Mouse (Mus musculus) liver, embryonic 16.5 days (tissue): Measurements from ENCODE around the gene Wdr78. TPM values are rescaled to one million over a fixed set of nuclear protein-coding genes. Genes with fewer than 3 reads are reported as not detected.

ENCODE experiments used
- ATAC-seq: fragments of 200-750 bp; cut with Nextera tagmentation; 2 replicates; pipeline ENCODE4 v1.8.0; 2017; ENCODE audit warnings: low read depth, mild to moderate bottlenecking, moderate number of reproducible peaks, moderate library complexity
- H3K27ac ChIP-seq: fragments of 300-500 bp; sonication (generic); 2 replicates; pipeline ENCODE4 v1.5.1; 2014; ENCODE audit warnings: mild to moderate bottlenecking, low read length
- H3K27me3 ChIP-seq: fragments of 300-500 bp; sonication (generic); 2 replicates; pipeline ENCODE4 v1.6.1; 2014; ENCODE audit warnings: low read depth, low read length, mixed read lengths; ENCODE audit not compliant: control insufficient read depth, insufficient read depth
- H3K36me3 ChIP-seq: fragments of 300-500 bp; sonication (generic); 2 replicates; pipeline ENCODE4 v1.6.1; 2014; ENCODE audit warnings: mild to moderate bottlenecking; ENCODE audit not compliant: control insufficient read depth, insufficient read depth
- H3K4me1 ChIP-seq: fragments of 300-500 bp; sonication (generic); 2 replicates; pipeline ENCODE4 v1.6.1; 2014; ENCODE audit warnings: low read depth, low read length, mixed read lengths; ENCODE audit not compliant: control insufficient read depth
- H3K4me2 ChIP-seq: fragments of 300-500 bp; sonication (generic); 2 replicates; pipeline ENCODE4 v1.6.1; 2014; ENCODE audit warnings: low read depth, low read length, mixed read lengths
- H3K4me3 ChIP-seq: fragments of 300-500 bp; sonication (generic); 2 replicates; pipeline ENCODE4 v1.5.1; 2014; ENCODE audit warnings: low read depth, mild to moderate bottlenecking, low read length
- H3K9ac ChIP-seq: fragments of 300-500 bp; sonication (generic); 2 replicates; pipeline ENCODE4 v1.6.1; 2014; ENCODE audit warnings: low read depth, low read length
- H3K9me3 ChIP-seq: fragments of 300-500 bp; sonication (generic); replicated peaks from 2 replicates; pipeline ENCODE4 v1.6.1; 2016; ENCODE audit warnings: low read length; ENCODE audit not compliant: control insufficient read depth
- WGBS: fragments of 180-500 bp; shearing (Covaris S2); extraction: QIAGEN DNeasy Blood & Tissue Kit; methylation state at CpG from one replicate; pipeline ENCODE4 v1.1.7; 2014; ENCODE audit not compliant: insufficient replicate concordance; 5-methylcytosine and 5-hydroxymethylcytosine counted together
- polyA plus RNA-seq: library from polyadenylated mRNA; unstranded; fragments of >200 nt; fragmentation: Nextera tagmentation; extraction: Ambion mirVana; gene quantifications from 2 replicates; pipeline ENCODE4 v1.2.1, GENCODE M21; 2015

Gene Wdr78
- polyA plus RNA-seq, 1 experiment from 2014 or later = 0.31 TPM

DNA sequence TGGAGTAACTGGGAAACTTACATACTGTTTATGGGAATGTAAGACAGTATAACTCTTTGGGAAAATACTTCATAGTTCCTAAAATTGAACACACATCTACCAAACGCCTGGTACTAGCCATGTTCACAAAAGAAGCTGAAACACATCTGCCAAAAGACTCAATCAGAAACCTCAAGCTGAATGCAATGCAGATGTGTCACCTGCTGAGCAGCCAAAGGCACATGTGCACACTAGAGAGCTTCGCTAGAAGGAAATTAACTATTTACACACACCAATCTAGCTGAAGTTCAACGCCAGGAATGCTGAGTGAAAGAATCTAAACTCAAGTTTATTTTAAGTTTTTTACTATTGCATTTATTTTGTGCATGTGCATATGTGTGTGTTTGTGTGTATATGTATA is 43.7 kb downstream of the Wdr78 start:
- Histone ChIP-seq H3K9ac (no peak overlapping the region), H3K4me1 (no peaks in the 10 kb centered on the region), H3K36me3 (no peaks in the 10 kb centered on the region), H3K9me3 (no peaks in the 10 kb centered on the region), H3K27ac (no peak overlapping the region), H3K4me2 (no peak overlapping the region), H3K27me3 (no peaks in the 10 kb centered on the region), H3K4me3 (no peak overlapping the region)
- 64% methylated on average over 3 of the region's 3 CpGs for WGBS
- no peak for ATAC-seq

DNA sequence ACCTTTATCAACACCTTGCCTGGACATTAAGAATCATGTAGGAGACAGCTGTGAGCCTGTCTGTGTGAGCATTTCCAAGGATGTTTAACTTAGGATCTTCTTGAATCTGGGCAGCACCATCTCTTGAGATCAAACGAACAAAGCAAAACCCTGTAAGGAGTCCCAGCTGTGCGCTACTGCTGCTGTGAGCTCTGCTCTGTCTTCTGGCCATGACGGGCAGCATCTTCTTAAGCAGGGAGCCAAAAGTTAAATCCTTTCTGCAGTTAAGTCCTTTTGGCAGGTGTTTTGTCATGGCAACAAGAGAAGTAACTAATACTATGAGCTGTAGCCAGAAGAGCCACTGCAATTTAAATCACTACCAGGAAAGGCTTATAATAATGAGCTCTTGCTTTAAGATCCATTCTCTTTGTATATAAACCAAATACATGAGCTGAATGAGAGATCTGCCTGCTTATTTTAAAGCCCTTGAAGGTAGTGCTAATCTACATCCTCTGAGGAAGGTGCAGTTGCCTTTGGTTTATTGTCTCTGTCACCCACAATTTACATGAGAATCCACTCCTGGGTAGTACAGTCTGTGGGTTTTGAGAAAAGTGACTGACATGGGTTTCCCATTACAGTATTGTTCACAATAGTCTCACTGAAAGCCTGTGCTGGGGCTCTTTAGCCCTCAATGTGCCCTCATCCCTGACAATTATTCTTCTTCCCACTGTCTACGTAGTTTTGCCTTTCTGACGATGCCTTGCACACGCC is 46.3 kb downstream of the Wdr78 start:
- no peak for ATAC-seq
- 69% methylated on average over 6 of the region's 6 CpGs for WGBS
- H3K9me3 ChIP-seq = no peaks in the 10 kb centered on the region
- H3K4me1 ChIP-seq = no peaks in the 10 kb centered on the region
- no peak overlapping the region for H3K4me3 ChIP-seq
- H3K27ac ChIP-seq = no peak overlapping the region
- no peak overlapping the region for H3K4me2 ChIP-seq
- H3K27me3 ChIP-seq = no peaks in the 10 kb centered on the region
- H3K9ac ChIP-seq = no peak overlapping the region
- no peaks in the 10 kb centered on the region for H3K36me3 ChIP-seq

DNA sequence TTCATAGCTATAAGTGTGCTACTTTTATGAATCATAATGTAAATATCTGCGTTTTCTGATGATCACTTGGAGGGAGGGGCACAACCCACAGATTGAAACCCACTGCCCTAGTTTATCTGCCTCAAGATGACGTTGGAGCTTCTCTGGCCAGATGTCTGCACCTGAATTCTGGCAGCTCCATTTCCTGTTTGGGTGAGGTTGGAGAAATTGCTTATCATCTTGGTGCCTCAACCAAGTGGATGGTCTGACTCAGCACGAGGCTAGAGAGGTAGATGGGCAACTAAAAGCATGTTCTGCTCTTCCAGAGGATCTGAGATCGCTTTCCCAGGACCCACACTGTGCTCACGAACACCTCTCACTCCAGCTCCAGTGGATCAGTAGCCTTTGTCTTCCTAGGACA is 49.4 kb downstream of the Wdr78 start:
- H3K4me2 ChIP-seq = no peak overlapping the region
- H3K27me3 ChIP-seq = no peaks in the 10 kb centered on the region
- no peak overlapping the region for H3K9ac ChIP-seq
- no peak for ATAC-seq
- no peaks in the 10 kb centered on the region for H3K4me1 ChIP-seq
- H3K9me3 ChIP-seq = no peaks in the 10 kb centered on the region
- WGBS = 37% methylated on average over 5 of the region's 5 CpGs
- no peaks in the 10 kb centered on the region for H3K36me3 ChIP-seq
- H3K27ac ChIP-seq = no peak overlapping the region
- no peak overlapping the region for H3K4me3 ChIP-seq

DNA sequence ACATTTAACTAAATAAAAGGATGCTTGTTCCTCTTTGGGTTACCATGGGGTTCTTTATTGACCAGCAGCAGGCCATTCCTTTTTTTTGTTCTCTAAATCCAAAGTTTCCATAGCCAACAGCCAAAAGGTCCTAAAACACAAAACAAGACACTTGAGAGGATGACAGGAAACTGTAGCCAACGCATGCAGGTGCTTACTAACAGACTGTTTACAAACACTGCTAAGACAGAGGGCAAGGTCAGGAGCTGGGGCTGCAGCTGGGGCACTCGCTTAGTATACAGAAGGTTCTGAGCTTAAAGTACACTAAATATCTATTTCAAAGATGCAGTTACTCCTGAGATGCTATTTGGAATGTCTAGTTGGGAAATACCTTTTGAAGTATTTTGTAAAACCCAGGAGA is 49.9 kb downstream of the Wdr78 start:
- Histone ChIP-seq H3K27ac (no peak overlapping the region), H3K9me3 (no peaks in the 10 kb centered on the region)

DNA sequence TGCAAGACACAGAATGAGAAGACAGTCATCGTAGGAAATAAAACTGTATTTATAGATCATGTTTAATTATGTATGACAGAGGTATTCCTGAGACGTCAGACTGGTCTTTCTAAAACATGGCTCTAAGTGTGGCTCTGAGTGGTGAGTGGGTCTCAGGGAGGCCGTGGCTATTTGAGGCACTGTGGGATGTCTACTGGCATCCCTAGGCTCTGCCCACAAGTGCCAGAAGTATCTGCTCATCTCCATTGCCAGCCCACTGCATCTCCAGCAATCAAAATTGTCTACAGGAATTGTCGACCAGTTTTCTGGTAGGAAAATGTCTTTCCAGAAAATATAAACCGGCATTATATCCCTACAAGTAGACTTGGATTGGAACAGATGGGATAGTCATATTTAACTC is 57.4 kb downstream of the Wdr78 start:
- Histone ChIP-seq H3K4me1 (no peaks in the 10 kb centered on the region), H3K27me3 (no peaks in the 10 kb centered on the region), H3K4me3 (no peak overlapping the region), H3K9me3 (no peaks in the 10 kb centered on the region), H3K36me3 (no peaks in the 10 kb centered on the region), H3K27ac (no peak overlapping the region), H3K9ac (no peak overlapping the region), H3K4me2 (no peak overlapping the region)
- WGBS = 66% methylated on average over 5 of the region's 5 CpGs
- no peak for ATAC-seq

More for the DNA sequence above, 49.9 kb downstream of the Wdr78 start:
- Histone ChIP-seq H3K4me1 (no peaks in the 10 kb centered on the region), H3K27me3 (no peaks in the 10 kb centered on the region), H3K36me3 (no peaks in the 10 kb centered on the region), H3K4me3 (no peak overlapping the region), H3K4me2 (no peak overlapping the region), H3K9ac (no peak overlapping the region)
- ATAC-seq = no peak
- 57% methylated on average over 2 of the region's 2 CpGs for WGBS

DNA sequence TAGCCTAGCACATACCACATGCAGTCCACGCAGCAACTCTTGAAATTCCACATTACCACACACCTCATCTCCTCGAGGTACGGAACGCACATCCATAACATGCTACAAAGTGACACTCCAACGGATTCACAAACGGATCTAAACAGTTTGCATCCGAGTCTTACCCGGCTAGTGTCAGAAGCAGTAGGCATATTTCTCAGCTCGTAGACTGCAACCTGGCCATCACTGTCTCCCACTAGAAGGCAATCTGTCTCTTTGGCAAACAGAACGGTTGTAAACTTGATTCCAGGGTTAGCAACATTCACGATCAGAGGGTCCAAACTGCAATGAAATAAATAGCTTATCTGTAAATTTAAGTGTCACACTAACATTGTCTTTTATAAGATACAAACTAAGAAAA is 66.3 kb downstream of the Wdr78 start:
- Histone ChIP-seq H3K9ac (no peak overlapping the region), H3K36me3 (no peaks in the 10 kb centered on the region), H3K4me2 (no peak overlapping the region), H3K4me3 (no peak overlapping the region), H3K27ac (no peak overlapping the region), H3K27me3 (no peaks in the 10 kb centered on the region), H3K9me3 (no peaks in the 10 kb centered on the region), H3K4me1 (no peaks in the 10 kb centered on the region)
- 74% methylated on average over 11 of the region's 11 CpGs for WGBS
- ATAC-seq = no peak

DNA sequence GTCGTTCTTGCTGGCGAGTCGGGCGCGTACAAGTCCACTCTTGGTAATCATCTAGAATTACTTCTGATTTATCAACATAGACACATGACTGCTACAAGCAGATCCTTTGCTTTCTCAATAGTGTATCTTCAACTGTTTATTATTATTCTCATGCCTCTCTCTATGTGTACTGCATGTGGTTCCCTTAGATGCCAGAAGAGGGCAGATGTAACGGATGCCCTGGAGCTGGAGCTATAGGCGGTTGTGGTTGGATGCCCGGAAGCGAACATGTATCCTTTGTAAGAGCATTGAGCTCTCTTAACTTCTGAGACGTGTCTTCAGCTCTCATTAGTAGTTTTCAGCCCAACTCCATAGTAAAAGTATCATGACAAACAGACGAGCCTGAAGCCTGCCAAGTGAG is 71.4 kb downstream of the Wdr78 start:
- no peaks in the 10 kb centered on the region for H3K27me3 ChIP-seq
- 81% methylated on average over 11 of the region's 11 CpGs for WGBS
- no peak for ATAC-seq
- no peak overlapping the region for H3K27ac ChIP-seq
- H3K9me3 ChIP-seq = no peaks in the 10 kb centered on the region
- H3K4me2 ChIP-seq = no peak overlapping the region
- H3K4me3 ChIP-seq = no peak overlapping the region
- no peaks in the 10 kb centered on the region for H3K4me1 ChIP-seq
- H3K36me3 ChIP-seq = no peaks in the 10 kb centered on the region
- no peak overlapping the region for H3K9ac ChIP-seq

DNA sequence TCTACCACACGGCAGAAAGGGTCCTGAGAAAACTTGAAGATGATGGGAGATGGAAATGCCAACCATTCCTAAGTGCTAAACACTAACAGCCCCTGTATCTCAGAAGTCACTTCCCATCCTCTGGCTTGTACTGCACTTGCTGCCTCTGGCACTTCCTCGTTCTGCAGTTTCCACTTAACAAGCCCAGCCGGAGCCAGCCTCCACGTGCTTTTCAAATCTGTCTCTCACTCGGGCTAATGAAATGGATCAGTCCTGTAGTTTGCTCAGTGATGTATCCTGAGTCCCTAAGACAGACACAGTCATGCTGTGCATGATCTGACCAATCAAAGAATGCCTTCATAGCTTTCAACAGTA is 74.5 kb downstream of the Wdr78 start:
- no peak overlapping the region for H3K9ac ChIP-seq
- H3K4me1 ChIP-seq = no peaks in the 10 kb centered on the region
- H3K4me3 ChIP-seq = no peak overlapping the region
- H3K27ac ChIP-seq = no peak overlapping the region
- H3K4me2 ChIP-seq = no peak overlapping the region
- 21% methylated on average over 5 of the region's 5 CpGs for WGBS
- no peak for ATAC-seq
- no peaks in the 10 kb centered on the region for H3K36me3 ChIP-seq
- no peaks in the 10 kb centered on the region for H3K27me3 ChIP-seq
- no peaks in the 10 kb centered on the region for H3K9me3 ChIP-seq

DNA sequence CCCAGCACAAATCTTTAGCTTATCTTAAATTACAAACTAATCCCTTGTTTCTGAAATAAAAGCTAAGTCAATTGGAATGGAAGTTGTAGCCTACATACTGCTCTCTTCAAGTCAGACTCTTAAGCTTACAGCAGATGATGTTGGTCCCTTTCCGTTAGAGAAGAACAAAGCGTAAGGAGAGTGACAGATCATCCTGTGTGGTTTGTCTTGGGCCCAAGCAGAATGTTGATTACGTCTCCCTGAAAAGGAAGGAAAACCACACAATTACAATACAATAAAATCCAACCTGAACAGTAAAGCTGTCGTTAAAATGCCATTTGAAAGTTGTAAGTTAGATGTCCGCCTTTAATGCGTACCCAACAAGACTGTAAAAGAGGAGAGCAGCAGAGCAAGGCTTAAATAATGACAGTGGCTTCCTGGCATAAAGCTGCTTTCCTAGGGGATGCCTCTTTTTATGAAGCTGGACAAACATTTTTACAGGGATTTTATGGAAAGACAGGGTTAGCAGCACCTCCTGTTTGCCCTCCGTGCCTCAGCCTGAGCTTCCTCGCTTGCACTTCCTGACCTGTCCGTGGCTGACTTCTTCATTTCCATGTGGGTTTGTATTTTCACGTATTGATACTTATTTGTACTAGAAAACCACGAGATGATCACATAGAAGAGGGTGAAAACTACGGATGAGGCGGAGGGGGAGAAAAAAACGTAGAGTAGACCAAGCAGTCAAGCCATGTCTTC is 75.1 kb downstream of the Wdr78 start:
- no peaks in the 10 kb centered on the region for H3K4me1 ChIP-seq
- no peaks in the 10 kb centered on the region for H3K27me3 ChIP-seq
- H3K4me2 ChIP-seq = no peak overlapping the region
- no peak overlapping the region for H3K9ac ChIP-seq
- no peak for ATAC-seq
- H3K9me3 ChIP-seq = no peaks in the 10 kb centered on the region
- H3K36me3 ChIP-seq = no peaks in the 10 kb centered on the region
- WGBS = 23% methylated on average over 14 of the region's 14 CpGs
- no peak overlapping the region for H3K4me3 ChIP-seq
- H3K27ac ChIP-seq = no peak overlapping the region
